Mouse (Mus musculus) ES-E14 (cell line): ENCODE results near the gene Sh2b1. TPM values are rescaled to one million over a fixed set of nuclear protein-coding genes. Genes with fewer than 3 reads are reported as not detected.

ENCODE experiments used
- DNase-seq: peaks from one replicate; pipeline ENCODE4 v3.0.0-alpha.2; 2013; ENCODE audit warnings: low read depth, low spot score
- H3K27ac ChIP-seq: 2 replicates; pipeline ENCODE4 v1.5.1; 2012; ENCODE audit warnings: low read depth, mild to moderate bottlenecking, low read length, moderate library complexity, mixed read lengths; ENCODE audit not compliant: poor library complexity, insufficient read depth, severe bottlenecking
- H3K36me3 ChIP-seq: 2 replicates; pipeline ENCODE4 v1.6.1; 2012; ENCODE audit warnings: mild to moderate bottlenecking, low read length, moderate library complexity, mixed read lengths; ENCODE audit not compliant: control insufficient read depth, poor library complexity, insufficient read depth, severe bottlenecking
- H3K4me1 ChIP-seq, 2 experiments: fragments of 150-350 bp in 1 of 2; sonication (generic) in 1 of 2; 2 replicates each; pipeline ENCODE4 v1.6.1; 2012; ENCODE audit warnings: low read length in 2 of 2, mild to moderate bottlenecking in 1 of 2, mixed read lengths in 1 of 2; ENCODE audit not compliant: control insufficient read depth in 2 of 2, insufficient read depth in 2 of 2, poor library complexity in 1 of 2
- H3K4me3 ChIP-seq, 2 experiments: fragments of 150-350 bp in 1 of 2; sonication (generic) in 1 of 2; 2 replicates each; pipeline ENCODE4 v1.5.1; 2012; ENCODE audit warnings: low read length in 2 of 2, low read depth in 1 of 2, mild to moderate bottlenecking in 1 of 2, mixed read lengths in 1 of 2; ENCODE audit not compliant: insufficient read depth in 1 of 2, poor library complexity in 1 of 2, severe bottlenecking in 1 of 2
- H3K9ac ChIP-seq: 2 replicates; pipeline ENCODE4 v1.6.1; 2012; ENCODE audit warnings: low read depth, mild to moderate bottlenecking, low read length, mixed read lengths; ENCODE audit not compliant: poor library complexity, insufficient read depth, severe bottlenecking
- H3K9me3 ChIP-seq: fragments of 150-350 bp; sonication (generic); 2 replicates; pipeline ENCODE4 v1.6.1; 2012; ENCODE audit warnings: low read depth, mild to moderate bottlenecking, low read length; ENCODE audit not compliant: control insufficient read depth, insufficient read depth
- CHD2 ChIP-seq: IDR thresholded peaks from 2 replicates; pipeline ENCODE4 v1.6.1; 2014; ENCODE audit warnings: mild to moderate bottlenecking, low read depth, low read length, inconsistent platforms
- HCFC1 ChIP-seq: IDR thresholded peaks from 2 replicates; pipeline ENCODE4 v1.6.1; 2012; ENCODE audit warnings: low read length, inconsistent platforms, borderline replicate concordance; ENCODE audit not compliant: insufficient read depth
- MAFK ChIP-seq: IDR thresholded peaks from 2 replicates; pipeline ENCODE4 v1.6.1; 2014; ENCODE audit warnings: mild to moderate bottlenecking, low read depth, low read length, inconsistent platforms; ENCODE audit not compliant: insufficient read depth
- ZC3H11A ChIP-seq: IDR thresholded peaks from 2 replicates; pipeline ENCODE4 v1.6.1; 2012; ENCODE audit warnings: low read depth, mild to moderate bottlenecking, inconsistent platforms, low read length, borderline replicate concordance
- ZNF384 ChIP-seq: IDR thresholded peaks from 2 replicates; pipeline ENCODE4 v1.6.1; 2012; ENCODE audit warnings: low read depth, low read length, inconsistent platforms
- in situ Hi-C, 2 experiments: fragments of 600-800 bp; cut with MboI; formaldehyde crosslinking; loops; one replicate each; pipeline ENCODE4 v1.15.1; 2025; ENCODE audit warnings: low sequenced_read_pairs in 2 of 2, inconsistent platforms in 1 of 2; ENCODE audit not compliant: unreplicated experiment in 2 of 2
- total RNA-seq: library from RNA; depleted of rRNA; stranded (reverse); fragments of 300-350 nt; gene quantifications from 2 replicates; pipeline ENCODE4 v1.2.3, GENCODE M21; 2012; rRNA removed

The Sh2b1 gene
- total RNA-seq, 1 experiment: 20.3 TPM

GRCm38 (mm10) chr7:126417606-126418005, 57.6 kb downstream of the Sh2b1 start:
- Histone ChIP-seq H3K9me3 (no peaks in the 10 kb centered on the region), H3K27ac (no peak overlapping the region), H3K36me3 (no peaks in the 10 kb centered on the region), H3K4me1 (peaks cover 0 to 2% of the 10 kb centered on the region in 2 experiments; a peak in 1 of 4 replicates), H3K9ac (no peak overlapping the region), H3K4me3 (no peak overlapping the region)
- no peak for DNase-seq
- in situ Hi-C loops: no loop called here
- no peak for TF ChIP-seq ZC3H11A
- no peak for TF ChIP-seq MAFK
- TF ChIP-seq CHD2: no peak
- TF ChIP-seq HCFC1: no peak
- TF ChIP-seq ZNF384: no peak

DNA sequence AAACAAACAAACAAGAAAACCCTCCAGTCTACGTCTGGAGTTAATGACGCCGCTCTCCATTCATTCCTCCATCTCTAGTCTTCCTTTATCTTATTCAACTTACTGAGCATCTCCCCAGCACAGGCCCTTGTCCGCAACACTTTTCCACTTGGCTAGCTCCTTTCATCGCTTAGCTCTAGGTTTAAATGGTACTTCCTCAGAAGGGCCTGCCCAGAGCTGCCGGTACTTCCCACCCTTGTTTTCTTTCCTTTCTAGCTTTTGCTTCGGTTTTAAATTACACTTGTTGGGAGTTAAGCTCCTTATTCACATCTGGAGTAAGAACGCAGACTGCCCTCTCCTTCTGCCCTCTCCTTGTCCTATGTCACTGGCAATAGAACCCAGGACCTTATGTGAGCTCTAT, 58.2 kb downstream of the Sh2b1 start:
- Histone ChIP-seq H3K9ac (no peak overlapping the region), H3K4me1 (peaks cover 0 to 2% of the 10 kb centered on the region in 2 experiments; a peak in 1 of 4 replicates), H3K4me3 (no peak overlapping the region), H3K36me3 (no peaks in the 10 kb centered on the region), H3K9me3 (no peaks in the 10 kb centered on the region), H3K27ac (no peak overlapping the region)
- in situ Hi-C loops: no loop called here
- DNase-seq: no peak
- TF ChIP-seq ZNF384 (no peak), CHD2 (no peak), HCFC1 (no peak), MAFK (no peak)

Other genes with a start within 250 kb of the Sh2b1 start
- 18.6 and 34.6 TPM in 2 replicates for gene Sbk1, start 202.8 kb downstream of the Sh2b1 start, total RNA-seq
- gene Lat, start 105.9 kb downstream of the Sh2b1 start, total RNA-seq: 8.0 and 14.8 TPM in 2 replicates
- gene Spns1, start 98.0 kb downstream of the Sh2b1 start, total RNA-seq: 238 and 481 TPM in 2 replicates
- 31.7 and 45.6 TPM in 2 replicates for gene Nfatc2ip, start 78.7 kb downstream of the Sh2b1 start, total RNA-seq
- 0.16 and 0.49 TPM in 2 replicates for gene Cd19, start 60.5 kb downstream of the Sh2b1 start, total RNA-seq
- gene Rabep2, start 46.7 kb downstream of the Sh2b1 start, total RNA-seq: 22.1 and 27.8 TPM in 2 replicates
- 0.11 and 0.27 TPM in 2 replicates for gene Atp2a1, start 12.3 kb downstream of the Sh2b1 start, total RNA-seq
- gene Tufm, start 11.9 kb upstream of the Sh2b1 start, total RNA-seq: 125 and 133 TPM in 2 replicates
- gene Atxn2l, start 28.0 kb upstream of the Sh2b1 start, total RNA-seq: 72.3 and 80.1 TPM in 2 replicates
- 257 and 289 TPM in 2 replicates for gene Eif3c, start 91.0 kb upstream of the Sh2b1 start, total RNA-seq
- 2.3 and 2.6 TPM in 2 replicates for gene Apobr, start 109.5 kb upstream of the Sh2b1 start, total RNA-seq
- 35.1 and 61.6 TPM in 2 replicates for gene Cln3, start 110.4 kb upstream of the Sh2b1 start, total RNA-seq
- not detected in 2 replicates for gene Il27, start 119.5 kb upstream of the Sh2b1 start, total RNA-seq
- gene Nupr1, start 155.4 kb upstream of the Sh2b1 start, total RNA-seq: 16.4 and 20.4 TPM in 2 replicates
- gene Sgf29, start 173.9 kb upstream of the Sh2b1 start, total RNA-seq: 35.8 and 55.3 TPM in 2 replicates
- gene Sult1a1, start 201.0 kb upstream of the Sh2b1 start, total RNA-seq: 0.22 TPM in 1 of 2 replicates, not detected in the other
- 187 and 246 TPM in 2 replicates for gene Bola2, start 220.0 kb upstream of the Sh2b1 start, total RNA-seq
- 22.3 and 27.7 TPM in 2 replicates for gene Slx1b, start 220.4 kb upstream of the Sh2b1 start, total RNA-seq
- 4.1 and 10.3 TPM in 2 replicates for gene Coro1a, start 232.4 kb upstream of the Sh2b1 start, total RNA-seq